Mouse (Mus musculus) megakaryocyte, embryonic 14.5 days (primary cell): ENCODE measurements at regions not wholly inside any gene's neighbourhood (a gene's known extent, or its start where the extent isn't known, plus 50 kb on each side); places are given as distances from the start of the nearest gene placed in this dataset.

ENCODE experiments used
- FLI1 ChIP-seq: IDR thresholded peaks from 2 replicates; pipeline ENCODE4 v1.6.1; 2012; ENCODE audit warnings: low read length, inconsistent platforms, mixed read lengths
- GATA1 ChIP-seq: IDR thresholded peaks from 3 replicates; pipeline ENCODE4 v1.6.1; 2012; ENCODE audit warnings: mixed read lengths, low read length, inconsistent platforms, borderline replicate concordance

GRCm38 (mm10) chr16:23737026-23737425, 153.7 kb downstream of the Sst start:
- TF ChIP-seq FLI1 (no peak), GATA1 (no peak)
